Mouse (Mus musculus) kidney, adult 2 months (tissue): ENCODE measurements around the gene Yipf2.

Experiments
- CTCF ChIP-seq: fragments of 200-500 bp; conservative IDR thresholded peaks from 2 replicates; pipeline ENCODE4 v1.5.1; 2011; ENCODE audit warnings: low read depth, mild to moderate bottlenecking, control low read depth, low read length, moderate library complexity, mixed read lengths; ENCODE audit not compliant: insufficient read depth, insufficient read length
- POLR2A ChIP-seq: fragments of 200-500 bp; IDR thresholded peaks from one replicate; pipeline ENCODE4 v1.6.1; 2011; ENCODE audit warnings: low read depth, low read length, control low read depth

- no peak for TF ChIP-seq CTCF
- TF ChIP-seq POLR2A, result no peak
Observed at GRCm38 (mm10) chr9:21604119-21604518, 11.5 kb upstream of the Yipf2 start.
